Mouse (Mus musculus) MEL (cell line): ENCODE results near the gene Fv1. TPM values are rescaled to one million over a fixed set of nuclear protein-coding genes. Genes with fewer than 3 reads are reported as not detected.
A peak's percentile ranks its signal among the peaks of the same experiment; 100 is the strongest.

Source experiments
- CHD1 ChIP-seq: IDR thresholded peaks from 2 replicates; pipeline ENCODE4 v1.6.1; 2012; ENCODE audit warnings: low read depth, mild to moderate bottlenecking, inconsistent platforms, low read length, improper control_type of control experiment
- CHD2 ChIP-seq: IDR thresholded peaks from 2 replicates; pipeline ENCODE4 v1.6.1; 2011; ENCODE audit warnings: low read length, improper control_type of control experiment
- CTCF ChIP-seq, 3 experiments: IDR thresholded peaks in 2 of 3; conservative IDR thresholded peaks in 1 of 3; 2 replicates each; pipeline ENCODE4 v1.5.1; 2011 to 2012; ENCODE audit warnings: low read length in 3 of 3, low read depth in 2 of 3, mild to moderate bottlenecking in 2 of 3, improper control_type of control experiment in 1 of 3, inconsistent platforms in 1 of 3, mixed read lengths in 1 of 3, moderate library complexity in 1 of 3; ENCODE audit not compliant: control insufficient read depth in 1 of 3, insufficient read depth in 1 of 3, poor library complexity in 1 of 3, severe bottlenecking in 1 of 3
- EP300 ChIP-seq, 2 experiments: IDR thresholded peaks; 2 replicates each; pipeline ENCODE4 v1.6.1; 2011; ENCODE audit warnings: improper control_type of control experiment in 2 of 2, low read length in 2 of 2, low read depth in 1 of 2, mild to moderate bottlenecking in 1 of 2
- GABPA ChIP-seq: IDR thresholded peaks from 2 replicates; pipeline ENCODE4 v1.6.1; 2012; ENCODE audit warnings: low read depth, mild to moderate bottlenecking, inconsistent platforms, low read length, improper control_type of control experiment, moderate library complexity
- HCFC1 ChIP-seq: IDR thresholded peaks from 2 replicates; pipeline ENCODE4 v1.6.1; 2012; ENCODE audit warnings: low read depth, mild to moderate bottlenecking, inconsistent platforms, low read length, improper control_type of control experiment, moderate library complexity
- JUND ChIP-seq: IDR thresholded peaks from 2 replicates; pipeline ENCODE4 v1.6.1; 2011; ENCODE audit warnings: low read depth, mild to moderate bottlenecking, improper control_type of control experiment, low read length
- MAFK ChIP-seq: IDR thresholded peaks from 2 replicates; pipeline ENCODE4 v1.6.1; 2011; ENCODE audit warnings: low read depth, mild to moderate bottlenecking, low read length, improper control_type of control experiment, borderline replicate concordance
- MAX ChIP-seq: IDR thresholded peaks from 2 replicates; pipeline ENCODE4 v1.6.1; 2011; ENCODE audit warnings: low read length, improper control_type of control experiment
- MAZ ChIP-seq: IDR thresholded peaks from 2 replicates; pipeline ENCODE4 v1.6.1; 2012; ENCODE audit warnings: low read depth, mild to moderate bottlenecking, inconsistent platforms, low read length, improper control_type of control experiment
- MEF2A ChIP-seq: IDR thresholded peaks from 2 replicates; pipeline ENCODE4 v1.6.1; 2014; ENCODE audit warnings: low read depth, mild to moderate bottlenecking, inconsistent platforms, low read length, improper control_type of control experiment; ENCODE audit not compliant: poor library complexity, insufficient replicate concordance, severe bottlenecking; ENCODE audit errors: extremely low read depth
- MXI1 ChIP-seq: IDR thresholded peaks from 2 replicates; pipeline ENCODE4 v1.6.1; 2011; ENCODE audit warnings: mild to moderate bottlenecking, low read depth, low read length, improper control_type of control experiment
- MYB ChIP-seq: IDR thresholded peaks from 2 replicates; pipeline ENCODE4 v1.6.1; 2011; ENCODE audit warnings: mild to moderate bottlenecking, low read depth, low read length, improper control_type of control experiment
- POLR2A ChIP-seq, 2 experiments: IDR thresholded peaks; 2 replicates each; pipeline ENCODE4 v1.6.1; 2011 to 2012; ENCODE audit warnings: low read length in 2 of 2, mild to moderate bottlenecking in 2 of 2, control low read depth in 1 of 2, improper control_type of control experiment in 1 of 2, low read depth in 1 of 2, moderate library complexity in 1 of 2; ENCODE audit not compliant: control insufficient read depth in 1 of 2, insufficient read depth in 1 of 2, poor library complexity in 1 of 2
- RCOR1 ChIP-seq: IDR thresholded peaks from 2 replicates; pipeline ENCODE4 v1.6.1; 2012; ENCODE audit warnings: low read depth, mild to moderate bottlenecking, inconsistent platforms, low read length, improper control_type of control experiment
- SMC3 ChIP-seq: IDR thresholded peaks from 2 replicates; pipeline ENCODE4 v1.6.1; 2011; ENCODE audit warnings: low read depth, low read length, improper control_type of control experiment
- TAL1 ChIP-seq: IDR thresholded peaks from 2 replicates; pipeline ENCODE4 v1.6.1; 2012; ENCODE audit warnings: mild to moderate bottlenecking, inconsistent platforms, low read length, moderate library complexity, mixed read lengths
- TBP ChIP-seq: IDR thresholded peaks from 2 replicates; pipeline ENCODE4 v1.8.0; 2011; ENCODE audit warnings: low read depth, low read length, improper control_type of control experiment
- TCF12 ChIP-seq: IDR thresholded peaks from 2 replicates; pipeline ENCODE4 v1.6.1; 2014; ENCODE audit warnings: low read depth, mild to moderate bottlenecking, inconsistent platforms, low read length, improper control_type of control experiment, moderate library complexity
- UBTF ChIP-seq: IDR thresholded peaks from 2 replicates; pipeline ENCODE4 v1.6.1; 2012; ENCODE audit warnings: low read depth, mild to moderate bottlenecking, inconsistent platforms, low read length, improper control_type of control experiment, moderate library complexity, borderline replicate concordance; ENCODE audit not compliant: insufficient read depth
- USF1 ChIP-seq: IDR thresholded peaks from 2 replicates; pipeline ENCODE4 v1.6.1; 2014; ENCODE audit warnings: low read depth, mild to moderate bottlenecking, inconsistent platforms, low read length, improper control_type of control experiment, moderate library complexity
- USF2 ChIP-seq, 2 experiments: IDR thresholded peaks; 2 replicates each; pipeline ENCODE4 v1.6.1; 2011 to 2012; ENCODE audit warnings: improper control_type of control experiment in 2 of 2, low read length in 2 of 2, borderline replicate concordance in 1 of 2, inconsistent platforms in 1 of 2, low read depth in 1 of 2, mild to moderate bottlenecking in 1 of 2; ENCODE audit not compliant: insufficient read depth in 1 of 2
- ZC3H11A ChIP-seq: IDR thresholded peaks from 2 replicates; pipeline ENCODE4 v1.6.1; 2012; ENCODE audit warnings: low read depth, mild to moderate bottlenecking, inconsistent platforms, low read length, improper control_type of control experiment
- ZKSCAN1 ChIP-seq: IDR thresholded peaks from 2 replicates; pipeline ENCODE4 v1.6.1; 2012; ENCODE audit warnings: low read depth, mild to moderate bottlenecking, inconsistent platforms, low read length, improper control_type of control experiment, moderate library complexity
- ZNF384 ChIP-seq: IDR thresholded peaks from 2 replicates; pipeline ENCODE4 v1.6.1; 2012; ENCODE audit warnings: low read depth, mild to moderate bottlenecking, inconsistent platforms, low read length, improper control_type of control experiment
- polyA plus RNA-seq, 2 experiments: library from polyadenylated mRNA; stranded (reverse) in 1 of 2; unstranded in 1 of 2; fragments of >175 nt in 1 of 2; fragments of >200 nt in 1 of 2; gene quantifications; 2 replicates each; pipeline versions ENCODE4 v1.2.1 to v1.2.4; 2012; ENCODE audit warnings: low replicate concordance in 2 of 2, low read depth in 1 of 2; ENCODE audit not compliant: insufficient read length in 2 of 2, insufficient read depth in 1 of 2, missing spikeins in 1 of 2
- total RNA-seq: library from RNA; depleted of rRNA; stranded (reverse); fragments of 300-350 nt; gene quantifications from 2 replicates; pipeline ENCODE4 v1.2.3, GENCODE M21; 2012

Gene Fv1
- total and polyA plus RNA-seq, 3 experiments, result 3.0 to 4.6 TPM; not detected in 1

DNA sequence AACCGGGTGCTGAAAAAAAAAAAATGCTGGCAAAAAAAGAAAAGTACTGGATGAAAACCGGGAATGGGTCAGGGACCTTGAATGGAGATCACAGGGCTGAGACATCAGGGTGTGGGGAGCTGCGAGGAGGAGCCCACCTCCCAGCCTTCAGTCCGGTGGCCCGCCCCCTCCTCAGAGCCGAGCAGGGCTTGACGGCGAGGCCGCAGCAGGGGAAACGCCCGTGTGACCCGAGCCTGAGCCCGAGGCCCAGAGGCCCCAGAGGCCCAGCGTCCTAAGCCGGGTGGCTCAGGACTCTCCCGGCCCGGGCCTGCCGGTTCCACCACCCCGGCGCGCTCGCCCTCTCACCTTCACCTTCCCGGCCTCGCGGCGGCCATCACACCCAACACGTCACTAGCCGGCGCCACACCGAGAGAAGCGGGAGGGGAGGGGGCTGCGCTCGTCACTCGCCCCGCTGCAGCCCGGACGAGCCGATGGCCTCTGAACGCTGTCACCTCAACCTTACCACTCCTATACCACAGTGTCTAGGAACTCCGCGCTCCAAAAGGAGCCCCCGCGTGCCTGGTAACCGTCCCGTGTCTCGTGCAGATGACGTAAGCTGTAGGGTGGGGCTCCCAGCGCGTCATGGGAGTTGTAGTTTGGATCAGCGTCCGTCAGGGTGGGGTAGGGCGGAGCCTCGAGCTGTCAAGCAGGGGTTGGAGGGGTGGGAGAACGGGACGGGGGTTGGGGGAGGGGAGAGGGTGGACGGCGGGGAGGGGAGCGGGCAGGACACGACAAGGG lies 35.7 kb downstream of the Fv1 start, which contains the start of gene Mfn2 (continued):
- TF ChIP-seq EP300 (IDR thresholded peaks at IDR 0.05; ENCODE audit: low read depth in 1 of 2, low read length in 2 of 2) (no peak), POLR2A (IDR thresholded peaks at IDR 0.05; ENCODE audit: control insufficient read depth in 1 of 2, insufficient read depth in 1 of 2, low read depth in 1 of 2, low read length in 2 of 2, poor library complexity in 1 of 2) (peak; percentile 59 to 74; a peak in 3 of 4 replicates), MAX (no peak; the same call in none of the 2 replicates), MYB (no peak), CHD2 (peak; percentile 36), USF2 (IDR thresholded peaks at IDR 0.05; ENCODE audit: borderline replicate concordance in 1 of 2, insufficient read depth in 1 of 2, low read depth in 1 of 2, low read length in 2 of 2) (no peak), MAFK (no peak), RCOR1 (no peak), SMC3 (no peak), ZNF384 (no peak), MAZ (peak; percentile 99), MEF2A (no peak), GABPA (no peak), JUND (no peak), ZKSCAN1 (no peak), TAL1 (no peak), ZC3H11A (no peak), TCF12 (peak; percentile 39; the same call in 1 of the 2 replicates), UBTF (no peak), CHD1 (no peak), TBP (no peak), USF1 (peak; percentile 48; the same call in 1 of the 2 replicates), CTCF (IDR thresholded peaks at IDR 0.05 in 2 of 3, conservative IDR thresholded peaks at IDR 0.05 in 1 of 3; ENCODE audit: control insufficient read depth in 1 of 3, insufficient read depth in 1 of 3, low read depth in 2 of 3, low read length in 3 of 3, poor library complexity in 1 of 3, severe bottlenecking in 1 of 3) (no peak), HCFC1 (peak; percentile 98), MXI1 (peak; percentile 90)
